Mouse (Mus musculus) kidney, embryonic 14.5 days (tissue): ENCODE data around the gene Birc6. TPM values are rescaled to one million over a fixed set of nuclear protein-coding genes. Genes with fewer than 3 reads are reported as not detected.

Experiments
- ATAC-seq: fragments of 200-750 bp; cut with Nextera tagmentation; 2 replicates; pipeline ENCODE4 v1.8.0; 2017; ENCODE audit warnings: moderate number of reproducible peaks, mild to moderate bottlenecking, moderate TSS enrichment, moderate library complexity; ENCODE audit not compliant: low FRiP score, low TSS enrichment
- H3K27ac ChIP-seq: fragments of 300-500 bp; sonication (generic); 2 replicates; pipeline ENCODE4 v1.5.1; 2014; ENCODE audit warnings: low read depth, mild to moderate bottlenecking, low read length, moderate library complexity, mixed read lengths
- H3K27me3 ChIP-seq: fragments of 300-500 bp; sonication (generic); 2 replicates; pipeline ENCODE4 v1.6.1; 2014; ENCODE audit warnings: mild to moderate bottlenecking, low read length; ENCODE audit not compliant: control insufficient read depth, insufficient read depth
- H3K36me3 ChIP-seq: fragments of 300-500 bp; sonication (generic); 2 replicates; pipeline ENCODE4 v1.6.1; 2014; ENCODE audit warnings: low read length, mixed read lengths; ENCODE audit not compliant: control insufficient read depth, insufficient read depth
- H3K4me1 ChIP-seq: fragments of 300-500 bp; sonication (generic); 2 replicates; pipeline ENCODE4 v1.6.1; 2014; ENCODE audit warnings: low read length, mixed read lengths; ENCODE audit not compliant: control insufficient read depth, insufficient read depth
- H3K4me2 ChIP-seq: fragments of 300-500 bp; sonication (generic); replicated peaks from 2 replicates; pipeline ENCODE4 v1.6.1; 2014; ENCODE audit warnings: low read depth, mild to moderate bottlenecking, low read length
- H3K4me3 ChIP-seq: fragments of 300-500 bp; sonication (generic); 2 replicates; pipeline ENCODE4 v1.5.1; 2014; ENCODE audit warnings: mild to moderate bottlenecking, low read length
- H3K9ac ChIP-seq: fragments of 300-500 bp; sonication (generic); 2 replicates; pipeline ENCODE4 v1.6.1; 2014; ENCODE audit warnings: low read depth, mild to moderate bottlenecking, low read length, moderate library complexity
- H3K9me3 ChIP-seq: fragments of 300-500 bp; sonication (generic); 2 replicates; pipeline ENCODE4 v1.6.1; 2016; ENCODE audit warnings: low read length; ENCODE audit not compliant: control insufficient read depth
- WGBS: fragments of 180-500 bp; shearing (Covaris S2); extraction: QIAGEN DNeasy Blood & Tissue Kit; methylation state at CpG from one replicate; pipeline ENCODE4 v1.1.7; 2014; 5-methylcytosine and 5-hydroxymethylcytosine counted together
- polyA plus RNA-seq: library from polyadenylated mRNA; unstranded; fragments of >200 nt; fragmentation: Nextera tagmentation; extraction: Ambion mirVana; gene quantifications from 2 replicates; pipeline ENCODE4 v1.2.1, GENCODE M21; 2014

Birc6 gene
- polyA plus RNA-seq, 1 experiment from 2014 or later, result 110 TPM

- WGBS, result 86% methylated on average over 1 of the region's 1 CpGs
- H3K27ac ChIP-seq, result no peak overlapping the region
- H3K9me3 ChIP-seq, result no peaks in the 10 kb centered on the region
- H3K4me1 ChIP-seq, result no peaks in the 10 kb centered on the region
- ATAC-seq, result no peak
- no peak overlapping the region for H3K4me2 ChIP-seq
- peaks cover 6% of the 10 kb centered on the region; the same call in 1 of the 2 replicates for H3K36me3 ChIP-seq
- no peak overlapping the region for H3K4me3 ChIP-seq
- H3K27me3 ChIP-seq, result no peaks in the 10 kb centered on the region
- H3K9ac ChIP-seq, result no peak overlapping the region
These were observed 221.6 kb downstream of the Birc6 start for GRCm38 (mm10) chr17:74749659-74750058.

DNA sequence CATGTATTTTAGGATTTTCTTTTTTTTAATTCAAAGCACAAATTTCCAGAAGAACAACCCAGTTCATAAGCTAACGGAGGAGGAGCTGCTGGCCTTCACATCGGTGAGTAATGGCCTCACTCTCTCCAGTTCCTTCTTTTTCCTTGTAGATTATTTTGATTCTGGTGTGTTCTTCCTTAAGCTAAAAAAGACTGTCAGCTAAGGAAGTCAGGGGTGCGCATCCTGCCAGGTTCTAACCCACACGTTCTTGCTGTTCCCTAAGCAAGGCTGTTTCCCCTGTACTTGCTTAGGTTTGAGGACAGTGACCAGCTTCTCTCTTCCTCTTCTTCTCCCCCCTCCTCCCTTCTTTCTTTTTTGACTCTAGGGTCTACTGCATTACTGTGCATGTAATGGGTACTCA is 222.9 kb downstream of the Birc6 start:
- H3K4me2 ChIP-seq, result no peak overlapping the region
- no peak for ATAC-seq
- no peaks in the 10 kb centered on the region for H3K27me3 ChIP-seq
- 90% methylated on average over 4 of the region's 4 CpGs for WGBS
- H3K36me3 ChIP-seq, result peaks cover 6% of the 10 kb centered on the region; the same call in 1 of the 2 replicates
- H3K9ac ChIP-seq, result no peak overlapping the region
- no peaks in the 10 kb centered on the region for H3K4me1 ChIP-seq
- no peaks in the 10 kb centered on the region for H3K9me3 ChIP-seq
- no peak overlapping the region for H3K27ac ChIP-seq
- H3K4me3 ChIP-seq, result no peak overlapping the region

Other genes starting within 250 kb of the Birc6 start
- 94.1 and 94.7 TPM in 2 replicates for gene Memo1, start 232.8 kb upstream of the Birc6 start, polyA plus RNA-seq
- gene Dpy30, start 204.4 kb upstream of the Birc6 start, polyA plus RNA-seq, result 264 and 339 TPM in 2 replicates
- gene Spast, start 189.3 kb upstream of the Birc6 start, polyA plus RNA-seq, result 17.9 and 22.8 TPM in 2 replicates
- gene Slc30a6, start 132.7 kb upstream of the Birc6 start, polyA plus RNA-seq, result 46.2 and 47.4 TPM in 2 replicates
- gene Nlrc4, start 69.2 kb upstream of the Birc6 start, polyA plus RNA-seq, result 0.41 and 0.43 TPM in 2 replicates
- 59.8 and 72.9 TPM in 2 replicates for gene Yipf4, start 38.8 kb upstream of the Birc6 start, polyA plus RNA-seq
- 26.4 and 32.4 TPM in 2 replicates for gene Ttc27, start 189.4 kb downstream of the Birc6 start, polyA plus RNA-seq